Mouse (Mus musculus): Measurements from ENCODE around the gene Abhd6.

- TF ChIP-seq ETS1 (IDR thresholded peaks at IDR 0.05; ENCODE audit: low read depth, low read length) (no peak), MAX (IDR thresholded peaks at IDR 0.05; ENCODE audit: low read length) (no peak), E2F4 (IDR thresholded peaks at IDR 0.05; ENCODE audit: borderline replicate concordance, low read depth, low read length) (no peak)
Observed at GRCm38 (mm10) chr14:8082949-8083348, 80.2 kb downstream of the Abhd6 start.
